Mouse (Mus musculus) cortical plate, adult 2 months (tissue): ENCODE results near the gene Gripap1. TPM values are rescaled to one million over a fixed set of nuclear protein-coding genes. Genes with fewer than 3 reads are reported as not detected.
"Not testable (repeated sequence)": the region's sequence is repeated elsewhere in the genome, so short reads cannot be mapped to it uniquely, and the experiment has no call there.

Experiments
- H3K27ac ChIP-seq: fragments of 200-500 bp; 2 replicates; pipeline ENCODE4 v1.5.1; 2012; ENCODE audit warnings: low read length, control low read depth, inconsistent platforms; ENCODE audit not compliant: insufficient read depth
- H3K4me1 ChIP-seq: fragments of 200-500 bp; 2 replicates; pipeline ENCODE4 v1.6.1; 2011; ENCODE audit warnings: low read length; ENCODE audit not compliant: control insufficient read depth, insufficient read depth
- H3K4me3 ChIP-seq: fragments of 200-500 bp; 2 replicates; pipeline ENCODE4 v1.5.1; 2011; ENCODE audit warnings: mild to moderate bottlenecking, low read length, control low read depth; ENCODE audit not compliant: insufficient read depth
- CTCF ChIP-seq: fragments of 200-500 bp; IDR thresholded peaks from 2 replicates; pipeline ENCODE4 v1.5.1; 2011; ENCODE audit warnings: mild to moderate bottlenecking, control low read depth, low read length; ENCODE audit not compliant: insufficient read depth; ENCODE audit errors: extremely low read depth
- POLR2A ChIP-seq: fragments of 200-500 bp; IDR thresholded peaks from 2 replicates; pipeline ENCODE4 v1.6.1; 2011; ENCODE audit warnings: mild to moderate bottlenecking, low read length, control low read depth; ENCODE audit not compliant: insufficient read depth; ENCODE audit errors: extremely low read depth
- polyA plus RNA-seq: library from polyadenylated mRNA; depleted of rRNA; stranded (reverse); fragments of >200 nt; gene quantifications from 2 replicates; pipeline ENCODE4 v1.2.3, GENCODE M21; 2012; rRNA removed

Gene Gripap1
- 106 and 115 TPM in 2 replicates for polyA plus RNA-seq

DNA sequence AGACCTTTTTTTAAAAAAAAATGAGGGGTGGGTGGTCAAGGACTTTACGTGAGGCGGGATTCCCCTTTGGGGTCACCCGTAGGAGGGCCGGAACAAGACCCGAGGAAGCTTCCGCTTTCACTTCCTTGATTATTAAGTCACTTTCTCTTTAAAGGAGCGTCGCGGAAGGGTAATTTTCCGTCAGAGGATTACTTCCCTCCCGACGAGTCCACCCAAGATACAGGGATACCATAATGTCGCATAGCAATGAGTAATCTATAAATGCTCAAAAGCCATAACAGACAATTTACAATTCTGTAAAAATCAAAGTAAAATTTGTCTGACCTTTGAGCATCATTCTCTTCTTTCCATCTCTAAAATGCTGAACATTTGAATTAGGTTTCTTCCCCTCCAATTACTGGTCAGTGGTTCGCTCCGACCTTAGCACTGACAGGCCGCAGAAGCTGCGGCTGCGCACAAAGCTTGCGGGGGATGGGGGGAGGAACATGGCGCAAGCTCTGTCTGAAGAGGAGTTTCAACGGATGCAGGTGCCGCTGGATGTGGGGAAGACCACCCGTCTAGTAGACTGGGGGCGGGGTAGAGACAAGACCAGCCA, at the start of gene Gripap1:
Gene Gripap1, plus strand, starts transcription at position 224 of the 595 bp plus-strand sequence.
- Histone ChIP-seq H3K4me3 (peak within 1 kb of the TSS; percentile 53), H3K27ac (peak within 1 kb of the TSS; percentile 41; the same call in 1 of the 2 replicates), H3K4me1 (peaks cover 1% of the 10 kb centered on the region)
- TF ChIP-seq CTCF (no peak), POLR2A (peak; percentile 82; the same call in 1 of the 2 replicates)

DNA sequence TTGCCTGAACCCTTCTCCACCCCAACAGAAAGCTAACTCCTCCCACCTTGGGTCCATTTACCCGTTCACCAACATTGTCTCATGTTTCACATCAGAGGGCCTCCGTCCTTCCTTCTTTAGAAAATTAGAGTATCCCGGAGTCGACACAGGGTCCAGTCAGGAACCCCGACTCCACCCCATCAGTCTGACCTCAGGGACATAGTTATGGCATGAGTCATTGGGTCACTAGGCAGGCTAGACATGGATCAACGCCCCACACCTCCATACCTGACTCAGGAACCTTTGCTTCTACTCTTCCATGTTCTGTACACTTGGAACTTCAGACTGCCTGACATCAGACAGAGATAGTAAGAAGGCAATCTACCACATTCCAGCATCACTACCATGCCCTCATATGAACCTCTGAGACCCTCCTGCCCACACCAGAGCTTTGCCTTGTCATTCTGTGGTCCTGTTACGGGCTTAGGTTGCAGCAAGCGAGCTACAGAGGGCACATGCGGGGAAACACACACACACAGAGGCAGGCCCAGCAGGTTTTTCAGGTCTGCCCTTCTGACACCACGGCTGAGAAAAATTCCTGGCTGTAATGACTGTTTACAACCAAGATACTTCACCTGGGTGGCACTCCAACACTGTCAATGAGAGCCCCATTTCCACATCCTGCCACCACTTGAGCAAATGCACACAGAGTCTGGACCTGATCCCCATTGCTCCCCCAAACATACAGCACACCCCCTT, 49.3 kb upstream of the Gripap1 start:
- Histone ChIP-seq H3K4me3 (no peak overlapping the region), H3K27ac (no peak overlapping the region)
- TF ChIP-seq CTCF (no peak), POLR2A (no peak)

DNA sequence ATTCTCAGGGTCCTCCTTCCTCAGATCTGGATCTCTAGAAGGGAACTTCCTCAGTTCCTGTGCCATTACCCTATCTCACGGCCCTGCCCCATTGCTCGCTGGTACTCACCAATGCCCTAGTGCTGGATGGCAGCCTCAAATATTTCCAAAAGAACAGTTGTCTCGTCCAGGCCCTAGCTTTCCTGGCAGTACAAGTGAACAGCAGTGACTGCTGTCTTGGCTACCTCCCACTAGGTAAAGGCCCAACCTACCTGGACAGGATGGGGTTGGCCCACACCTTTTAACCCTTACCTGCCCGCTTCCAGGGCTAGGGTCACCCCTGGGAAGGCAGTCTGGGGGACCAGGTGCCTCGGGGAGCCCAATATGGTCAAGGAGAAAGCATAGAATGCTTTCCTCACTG, 48.5 kb upstream of the Gripap1 start:
- Histone ChIP-seq H3K4me1 (no peaks in the 10 kb centered on the region), H3K4me3 (no peak overlapping the region), H3K27ac (no peak overlapping the region)
- TF ChIP-seq CTCF (no peak), POLR2A (no peak)

More for the DNA sequence above, 49.3 kb upstream of the Gripap1 start:
- H3K4me1 ChIP-seq: no peaks in the 10 kb centered on the region

DNA sequence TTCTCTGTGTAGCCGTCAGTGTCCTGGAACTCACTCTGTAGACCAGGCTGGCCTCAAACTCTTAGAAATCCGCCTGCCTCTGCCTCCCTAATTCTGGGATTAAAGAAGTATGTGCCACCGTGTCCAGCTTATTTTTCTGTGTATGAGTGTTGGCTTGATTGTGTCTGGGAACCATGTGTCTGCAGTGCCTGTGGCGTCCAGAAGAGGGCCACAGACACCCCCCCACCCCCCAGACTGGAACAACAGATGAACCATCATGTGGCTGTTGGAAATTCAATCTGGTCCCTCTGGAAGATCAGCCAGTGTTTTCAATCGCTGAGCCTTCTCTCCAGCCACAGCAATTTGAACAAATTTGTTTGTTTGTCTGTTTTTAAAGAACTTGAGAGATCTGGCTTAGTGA, 46.1 kb upstream of the Gripap1 start:
- no peak overlapping the region for H3K4me3 ChIP-seq

DNA sequence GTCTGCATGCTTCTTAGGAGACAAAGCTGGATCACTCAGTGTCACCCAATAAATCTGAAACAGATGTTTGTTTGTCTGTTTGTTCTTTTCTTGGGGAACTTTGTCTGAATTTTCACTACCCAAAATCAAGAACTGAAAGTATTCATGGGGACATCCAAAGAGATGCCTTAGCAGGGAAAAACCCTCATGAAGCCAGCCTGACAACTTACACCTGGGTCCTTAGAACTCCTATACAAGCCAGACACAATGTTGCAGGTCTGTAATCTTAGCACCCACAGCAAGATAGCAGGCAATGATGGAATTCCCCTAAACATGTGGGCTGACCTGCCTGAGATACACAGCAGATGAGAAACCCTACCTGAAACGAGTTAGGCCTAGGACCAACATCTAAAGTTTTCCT, 44.6 kb upstream of the Gripap1 start:
- peaks cover 2% of the 10 kb centered on the region; the same call in 1 of the 2 replicates for H3K4me1 ChIP-seq
- no peak overlapping the region for H3K27ac ChIP-seq
- H3K4me3 ChIP-seq: no peak overlapping the region
- TF ChIP-seq CTCF (no peak), POLR2A (no peak)

More for the DNA sequence above, 46.1 kb upstream of the Gripap1 start:
- Histone ChIP-seq H3K27ac (no peak overlapping the region), H3K4me1 (no peaks in the 10 kb centered on the region)
- TF ChIP-seq CTCF (0 out of 2 replicates have a peak, but pooled peaks have one; percentile 28), POLR2A (no peak)

DNA sequence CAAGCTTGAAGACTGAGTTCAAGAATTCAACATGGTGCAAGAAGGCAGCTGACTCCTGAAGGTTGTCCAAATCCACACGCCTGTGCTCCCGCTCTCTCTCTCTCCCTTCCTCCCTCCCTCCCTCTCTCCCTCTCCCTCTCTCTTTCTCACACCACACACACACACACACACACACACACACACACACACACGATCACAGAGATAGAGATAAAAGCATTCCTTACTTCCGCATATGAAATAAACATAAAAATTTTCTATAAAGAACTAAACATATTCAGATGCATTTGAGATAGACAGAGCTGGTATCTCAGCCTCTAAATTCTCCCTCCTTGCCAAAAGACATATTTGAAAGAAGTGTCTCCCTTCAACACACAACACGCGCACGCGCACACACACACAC, 44.1 kb upstream of the Gripap1 start:
- no peak overlapping the region for H3K27ac ChIP-seq
- H3K4me3 ChIP-seq: no peak overlapping the region
- TF ChIP-seq CTCF (no peak), POLR2A (no peak)
- H3K4me1 ChIP-seq: peaks cover 2% of the 10 kb centered on the region; the same call in 1 of the 2 replicates

DNA sequence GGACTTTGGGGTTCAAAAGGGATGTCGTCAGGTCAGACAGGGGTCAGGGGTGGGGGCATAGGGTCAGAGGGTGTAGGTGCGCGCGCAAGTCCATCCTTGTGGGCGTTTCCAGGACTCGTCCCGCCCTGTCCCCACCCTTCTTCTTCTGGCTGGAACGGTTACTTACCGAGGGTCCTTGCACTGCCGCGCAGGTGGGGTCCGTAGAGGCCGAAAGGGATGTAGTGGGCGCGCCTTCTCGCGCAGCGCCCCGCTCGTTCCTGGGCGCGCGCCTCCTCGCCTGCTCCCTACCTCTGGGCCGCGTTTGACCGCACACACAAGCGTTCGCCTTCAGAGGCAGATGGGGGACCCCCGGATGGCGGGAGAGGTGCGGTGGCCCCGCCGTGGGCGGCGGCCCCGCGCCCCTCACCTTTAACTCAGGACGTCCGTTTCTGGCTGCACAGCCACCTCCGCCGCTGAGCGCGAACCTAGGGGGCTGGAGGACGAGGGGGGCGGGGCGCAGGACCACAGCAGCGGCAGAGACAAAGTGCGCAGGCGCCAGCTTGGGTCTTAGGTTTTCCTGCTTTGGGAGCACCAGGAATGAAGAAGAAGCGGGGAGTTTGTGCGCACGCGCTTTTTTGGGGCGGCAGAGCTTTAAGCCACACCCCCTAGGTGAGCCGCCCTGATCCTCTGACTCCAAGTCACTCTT, 39.0 kb upstream of the Gripap1 start, which contains the start of gene Ccdc120:
Gene Ccdc120, minus strand, starts transcription at position 474 of the 685 bp plus-strand sequence.
- no peak for TF ChIP-seq POLR2A
- TF ChIP-seq CTCF: no peak
- Histone ChIP-seq H3K4me1 (peaks cover 2% of the 10 kb centered on the region; the same call in 1 of the 2 replicates), H3K4me3 (peak within 1 kb of the TSS; percentile 79), H3K27ac (no peak within 1 kb of the TSS)

DNA sequence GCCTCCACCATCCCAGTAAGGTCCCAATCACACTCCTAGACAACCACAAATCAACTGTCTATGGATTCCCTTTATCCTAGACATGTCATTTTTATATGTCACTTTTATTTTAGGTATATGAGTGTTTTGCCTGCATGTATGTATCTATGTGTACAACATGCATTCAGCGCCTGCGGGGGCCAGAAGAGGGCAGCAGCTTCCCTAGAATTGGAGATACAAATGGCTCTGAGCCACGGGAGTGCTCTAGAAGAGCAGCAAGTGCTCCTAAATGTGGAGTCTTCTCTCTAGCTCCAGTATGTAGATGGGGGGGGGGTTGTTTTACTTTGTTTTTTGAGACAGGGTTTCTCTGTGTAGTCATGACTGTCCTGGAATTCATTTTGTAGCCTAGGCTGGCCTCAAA, 35.9 kb upstream of the Gripap1 start:
- H3K27ac ChIP-seq, H3K4me3 ChIP-seq, H3K4me1 ChIP-seq: not testable (repeated sequence)

DNA sequence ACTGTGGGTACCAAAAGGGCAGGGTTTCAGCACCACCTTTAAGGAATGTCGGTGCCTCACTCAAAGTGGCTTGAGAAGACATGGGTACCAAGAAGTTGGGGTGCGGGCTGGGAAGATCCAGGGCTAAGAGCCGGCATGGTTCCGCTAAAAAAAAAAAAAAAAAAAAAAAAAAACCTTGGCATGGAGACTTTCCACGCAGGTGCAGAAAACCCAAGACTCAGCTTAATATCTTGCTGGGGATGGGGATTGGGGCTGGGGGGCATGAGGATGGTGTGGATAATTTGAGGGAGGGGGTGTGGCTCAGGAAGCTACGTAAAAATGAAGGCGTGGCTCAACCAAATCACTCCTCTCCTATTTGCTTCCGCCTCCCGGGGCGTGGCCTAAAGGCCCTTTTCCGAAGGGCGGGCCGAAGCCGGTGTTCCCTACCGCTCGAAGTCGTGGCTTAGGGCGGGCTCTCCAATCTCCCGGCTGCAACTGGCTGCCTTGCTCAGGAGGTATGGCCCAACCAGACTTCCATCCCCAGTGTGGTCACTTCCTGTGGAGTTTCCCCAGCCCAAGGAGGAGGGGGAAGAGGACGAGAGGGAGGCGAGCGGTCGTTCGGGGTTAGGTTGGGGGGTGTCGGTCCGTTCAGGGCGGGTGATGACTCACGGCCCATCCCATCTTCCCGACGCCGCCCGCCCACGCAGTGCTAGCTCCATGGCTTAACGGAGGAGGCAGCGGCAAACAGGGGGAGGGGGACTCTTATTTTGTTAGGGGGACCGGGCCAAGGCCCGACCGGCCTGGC, 27.2 kb upstream of the Gripap1 start, which contains the start of gene Tfe3:
Gene Tfe3, plus strand, starts transcription at position 424 of the 784 bp plus-strand sequence.
- TF ChIP-seq CTCF (no peak), POLR2A (peak; percentile 79)
- Histone ChIP-seq H3K4me3 (peak within 1 kb of the TSS; percentile 63), H3K27ac (peak within 1 kb of the TSS; percentile 65), H3K4me1 (peaks cover 3% of the 10 kb centered on the region; the same call in 1 of the 2 replicates)
